Comparison of ENCODE assay signal across 7 mouse cellular contexts in the genomic region with DNA sequence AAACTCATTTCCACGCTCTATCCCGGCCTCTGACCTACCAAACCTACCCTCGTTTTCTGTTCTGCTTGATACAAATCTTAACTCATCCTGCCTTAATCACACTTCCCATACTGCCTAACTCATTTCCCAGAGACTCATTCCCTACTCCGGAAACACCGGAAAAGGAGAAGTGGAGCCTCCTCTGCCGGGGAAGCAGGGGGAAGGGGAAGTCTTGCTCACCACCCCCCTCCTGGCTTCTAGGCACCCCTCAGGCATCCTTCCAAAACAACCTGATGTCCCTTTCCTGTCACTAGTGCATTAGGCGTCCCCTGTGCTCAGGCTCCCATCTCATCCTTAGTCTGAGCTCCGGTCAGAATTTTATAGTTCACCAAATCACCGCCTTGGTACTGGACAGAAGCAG. TPM values are rescaled to one million over a fixed set of nuclear protein-coding genes. Genes with fewer than 3 reads are reported as not detected.
DNase-seq lines count a peak whose midpoint lies in the region; ATAC-seq and TF ChIP-seq lines count a peak whose summit lies in the region.

No protein-coding gene starts in this region.

- H3K4me3 ChIP-seq in embryonic facial prominence, embryonic 13.5 days, result no peak overlapping the region; the same call in 1 of the 2 replicates
- H3K4me3 ChIP-seq in heart, adult 2 months, result peak overlapping the region; percentile 23
- H3K4me3 ChIP-seq in kidney, adult 2 months (ENCODE audit: insufficient read depth, low read depth, low read length), result no peak overlapping the region

- no peaks in the 10 kb centered on the region for H3K9me3 ChIP-seq in embryonic facial prominence, embryonic 13.5 days

- intact Hi-C loops in heart, adult 2 months (cut with DNase I), result loop anchor here (10.0 kb wide), 1 partner anchor 342 kb away; a partner anchor contains a TSS

- peak; percentile 67 to 74 for DNase-seq in heart, adult 2 months
- DNase-seq in kidney, adult 2 months, result peak; percentile 81
- DNase-seq in lung, postnatal 25 days (ENCODE audit: low spot score), result peak; percentile 53
- no peak for DNase-seq in cerebellum, adult 9-10 months
- no peak for DNase-seq in cerebellum, postnatal 4 days (ENCODE audit: low spot score in 2 of 2)
- DNase-seq in cerebellum, postnatal 25 days, result no peak

- peak; percentile 82 for TF ChIP-seq EP300 in heart, adult 2 months (IDR thresholded peaks at IDR 0.05; ENCODE audit: insufficient read depth, low read depth, low read length)

- no peak for TF ChIP-seq CTCF in heart, adult 2 months (IDR thresholded peaks at IDR 0.05)
- TF ChIP-seq CTCF in kidney, adult 2 months (conservative IDR thresholded peaks at IDR 0.05; ENCODE audit: insufficient read depth, insufficient read length, low read depth, low read length), result no peak

- H3K4me1 ChIP-seq in embryonic facial prominence, embryonic 13.5 days, result peaks cover 50% of the 10 kb centered on the region
- H3K4me1 ChIP-seq in heart, adult 2 months (ENCODE audit: control insufficient read depth, insufficient read depth, low read length), result peaks cover 26% of the 10 kb centered on the region
- peaks cover 37% of the 10 kb centered on the region for H3K4me1 ChIP-seq in kidney, adult 2 months (ENCODE audit: control insufficient read depth, insufficient read depth, low read length)

- no peak overlapping the region for H3K27ac ChIP-seq in embryonic facial prominence, embryonic 13.5 days
- peak overlapping the region; percentile 71 for H3K27ac ChIP-seq in heart, adult 2 months
- 0 out of 2 replicates have a peak overlapping the region, but pooled peaks have one; percentile 0 for H3K27ac ChIP-seq in kidney, adult 2 months (ENCODE audit: insufficient read depth, low read depth, low read length)

- peak overlapping the region; percentile 54 for H3K9ac ChIP-seq in embryonic facial prominence, embryonic 13.5 days
- H3K9ac ChIP-seq in heart, adult 2 months (ENCODE audit: low read depth, low read length), result peak overlapping the region; percentile 63

- peaks cover 7% of the 10 kb centered on the region for H3K36me3 ChIP-seq in embryonic facial prominence, embryonic 13.5 days
- H3K36me3 ChIP-seq in heart, adult 2 months (ENCODE audit: control insufficient read depth, insufficient read depth, low read length), result peaks cover 43% of the 10 kb centered on the region
- H3K36me3 ChIP-seq in kidney, adult 2 months (ENCODE audit: control insufficient read depth, insufficient read depth, low read length), result no peaks in the 10 kb centered on the region

- 59% methylated on average over 9 of the region's 9 CpGs for WGBS in embryonic facial prominence, embryonic 13.5 days
- WGBS in heart, adult 2 months, result 1% methylated on average over 9 of the region's 9 CpGs
- WGBS in kidney, adult 2 months, result 41% methylated on average over 9 of the region's 9 CpGs

- ATAC-seq in embryonic facial prominence, embryonic 13.5 days (ENCODE audit: insufficient number of reproducible peaks, insufficient read depth, low FRiP score, low TSS enrichment, low read depth), result no peak

- H3K4me2 ChIP-seq in embryonic facial prominence, embryonic 13.5 days, result peak overlapping the region; percentile 14; the same call in 1 of the 2 replicates

- H3K79me2 ChIP-seq in heart, adult 2 months (replicated peaks; ENCODE audit: control insufficient read depth, insufficient read depth, low read length), result peaks cover 9% of the 10 kb centered on the region; the same call in 1 of the 2 replicates

- TF ChIP-seq POLR2A in heart, adult 2 months (IDR thresholded peaks at IDR 0.05; ENCODE audit: insufficient read depth, low read depth, low read length), result peak; percentile 44; the same call in 1 of the 2 replicates
- no peak for TF ChIP-seq POLR2A in kidney, adult 2 months (IDR thresholded peaks at IDR 0.05; ENCODE audit: low read depth, low read length)

- no peaks in the 10 kb centered on the region for H3K27me3 ChIP-seq in embryonic facial prominence, embryonic 13.5 days
- H3K27me3 ChIP-seq in heart, adult 2 months (ENCODE audit: control insufficient read depth, insufficient read depth, low read length), result no peaks in the 10 kb centered on the region
- H3K27me3 ChIP-seq in kidney, adult 2 months (replicated peaks; ENCODE audit: control insufficient read depth, insufficient read depth, low read length), result no peaks in the 10 kb centered on the region

RNA-seq across cellular contexts. Expression of a gene that starts 5.6 kb away (rescaled TPM):
- 121 TPM in 2 replicates for polyA plus RNA-seq in embryonic facial prominence, embryonic 13.5 days (2015; fragmentation: Nextera tagmentation; extraction: Ambion mirVana)
- total RNA-seq in heart, adult 2 months (2021), result 100 to 1,000 TPM; 248 to 249 TPM
- polyA plus RNA-seq in heart, adult 2 months (2012; rRNA removed), result 148 and 227 TPM in 2 replicates
- 86.6 and 91.1 TPM in 2 replicates for polyA plus RNA-seq in kidney, adult 2 months (2012; rRNA removed)

Comparison
In these comparisons a context has a peak if more than half of its experiments do, and no peak if none do; other contexts are left out.
1. DNase-seq: peak in heart, adult 2 months (2 of 2), kidney, adult 2 months (single experiment) and lung, postnatal 25 days (single experiment); none in cerebellum, adult 9-10 months (single experiment), cerebellum, postnatal 4 days (0 of 2) and cerebellum, postnatal 25 days (0 of 2).